Mouse (Mus musculus): ENCODE results near the gene Asb18. TPM values are rescaled to one million over a fixed set of nuclear protein-coding genes. Genes with fewer than 3 reads are reported as not detected.

Gene Asb18
- polyA plus RNA-seq, 1 experiment = not detected

- Histone ChIP-seq H3K27ac (replicated peaks; ENCODE audit: low read depth, low read length) (no peak overlapping the region), H3K4me1 (ENCODE audit: control insufficient read depth, insufficient read depth, insufficient read length, low read length) (peaks cover 10% of the 10 kb centered on the region; the same call in 1 of the 2 replicates), H3K4me3 (ENCODE audit: insufficient read depth, low read depth, low read length) (no peak overlapping the region)
Observed at GRCm38 (mm10) chr1:89932021-89932423, 82.4 kb downstream of the Asb18 start.

- H3K4me3 ChIP-seq (ENCODE audit: insufficient read depth, low read depth, low read length) = peak within 1 kb of the TSS; percentile 27
- H3K27ac ChIP-seq (replicated peaks; ENCODE audit: low read depth, low read length) = no peak within 1 kb of the TSS
- peaks cover 10% of the 10 kb centered on the region; the same call in 1 of the 2 replicates for H3K4me1 ChIP-seq (ENCODE audit: control insufficient read depth, insufficient read depth, insufficient read length, low read length)
Observed at GRCm38 (mm10) chr1:89931120-89931519, 83.3 kb downstream of the Asb18 start, which contains the start of gene Gbx2. TSS of gene Gbx2 (minus strand) at chr1:89931179.

GRCm38 (mm10) chr1:89930551-89930950 lies 83.9 kb downstream of the Asb18 start:
- peaks cover 8% of the 10 kb centered on the region; the same call in 1 of the 2 replicates for H3K4me1 ChIP-seq (ENCODE audit: control insufficient read depth, insufficient read depth, insufficient read length, low read length)
- H3K4me3 ChIP-seq (ENCODE audit: insufficient read depth, low read depth, low read length) = peak overlapping the region; percentile 27
- H3K27ac ChIP-seq (replicated peaks; ENCODE audit: low read depth, low read length) = no peak overlapping the region

GRCm38 (mm10) chr1:89929721-89930505 lies 84.6 kb downstream of the Asb18 start:
- Histone ChIP-seq H3K4me1 (ENCODE audit: control insufficient read depth, insufficient read depth, insufficient read length, low read length) (0 out of 2 replicates have a peak, but pooled peaks cover 7% of the 10 kb centered on the region), H3K4me3 (ENCODE audit: insufficient read depth, low read depth, low read length) (peak overlapping the region; percentile 27), H3K27ac (replicated peaks; ENCODE audit: low read depth, low read length) (no peak overlapping the region)

- peak overlapping the region; percentile 6; the same call in 1 of the 2 replicates for H3K4me3 ChIP-seq (ENCODE audit: insufficient read depth, low read depth, low read length)
- 0 out of 2 replicates have a peak, but pooled peaks cover 7% of the 10 kb centered on the region for H3K4me1 ChIP-seq (ENCODE audit: control insufficient read depth, insufficient read depth, insufficient read length, low read length)
- H3K27ac ChIP-seq (replicated peaks; ENCODE audit: low read depth, low read length) = no peak overlapping the region
Observed at GRCm38 (mm10) chr1:89929181-89929580, 85.3 kb downstream of the Asb18 start.

- Histone ChIP-seq H3K4me3 (ENCODE audit: insufficient read depth, low read depth, low read length) (0 out of 2 replicates have a peak overlapping the region, but pooled peaks have one; percentile 6), H3K27ac (replicated peaks; ENCODE audit: low read depth, low read length) (no peak overlapping the region)
Observed at GRCm38 (mm10) chr1:89928676-89929075, 85.8 kb downstream of the Asb18 start.

GRCm38 (mm10) chr1:89927061-89927661 lies 87.3 kb downstream of the Asb18 start:
- H3K4me3 ChIP-seq (ENCODE audit: insufficient read depth, low read depth, low read length) = peak overlapping the region; percentile 47

More at GRCm38 (mm10) chr1:89928676-89929075, 85.8 kb downstream of the Asb18 start:
- 0 out of 2 replicates have a peak, but pooled peaks cover 7% of the 10 kb centered on the region for H3K4me1 ChIP-seq (ENCODE audit: control insufficient read depth, insufficient read depth, insufficient read length, low read length)

GRCm38 (mm10) chr1:89926583-89927060 lies 87.8 kb downstream of the Asb18 start:
- Histone ChIP-seq H3K4me1 (ENCODE audit: control insufficient read depth, insufficient read depth, insufficient read length, low read length) (0 out of 2 replicates have a peak, but pooled peaks cover 7% of the 10 kb centered on the region), H3K4me3 (ENCODE audit: insufficient read depth, low read depth, low read length) (peak overlapping the region; percentile 47; the same call in 1 of the 2 replicates), H3K27ac (replicated peaks; ENCODE audit: low read depth, low read length) (no peak overlapping the region)

More at GRCm38 (mm10) chr1:89927061-89927661, 87.3 kb downstream of the Asb18 start:
- H3K4me1 ChIP-seq (ENCODE audit: control insufficient read depth, insufficient read depth, insufficient read length, low read length) = 0 out of 2 replicates have a peak, but pooled peaks cover 7% of the 10 kb centered on the region
- no peak overlapping the region for H3K27ac ChIP-seq (replicated peaks; ENCODE audit: low read depth, low read length)

GRCm38 (mm10) chr1:89925501-89926190 lies 88.8 kb downstream of the Asb18 start:
- Histone ChIP-seq H3K4me1 (ENCODE audit: control insufficient read depth, insufficient read depth, insufficient read length, low read length) (0 out of 2 replicates have a peak, but pooled peaks cover 4% of the 10 kb centered on the region), H3K4me3 (ENCODE audit: insufficient read depth, low read depth, low read length) (no peak overlapping the region), H3K27ac (replicated peaks; ENCODE audit: low read depth, low read length) (no peak overlapping the region)

- H3K4me3 ChIP-seq (ENCODE audit: insufficient read depth, low read depth, low read length) = no peak overlapping the region
- H3K4me1 ChIP-seq (ENCODE audit: control insufficient read depth, insufficient read depth, insufficient read length, low read length) = no peaks in the 10 kb centered on the region
- no peak overlapping the region for H3K27ac ChIP-seq (replicated peaks; ENCODE audit: low read depth, low read length)
Observed at GRCm38 (mm10) chr1:89923642-89924020, 90.8 kb downstream of the Asb18 start.

- Histone ChIP-seq H3K27ac (replicated peaks; ENCODE audit: low read depth, low read length) (no peak overlapping the region), H3K4me1 (ENCODE audit: control insufficient read depth, insufficient read depth, insufficient read length, low read length) (no peaks in the 10 kb centered on the region), H3K4me3 (ENCODE audit: insufficient read depth, low read depth, low read length) (no peak overlapping the region)
Observed at GRCm38 (mm10) chr1:89922883-89923641, 91.4 kb downstream of the Asb18 start.

GRCm38 (mm10) chr1:89922282-89922681 lies 92.2 kb downstream of the Asb18 start:
- H3K4me3 ChIP-seq (ENCODE audit: insufficient read depth, low read depth, low read length) = no peak overlapping the region
- H3K4me1 ChIP-seq (ENCODE audit: control insufficient read depth, insufficient read depth, insufficient read length, low read length) = no peaks in the 10 kb centered on the region
- no peak overlapping the region for H3K27ac ChIP-seq (replicated peaks; ENCODE audit: low read depth, low read length)

GRCm38 (mm10) chr1:89921806-89922205 lies 92.7 kb downstream of the Asb18 start:
- H3K4me3 ChIP-seq (ENCODE audit: insufficient read depth, low read depth, low read length) = no peak overlapping the region

GRCm38 (mm10) chr1:89919206-89919605 lies 95.3 kb downstream of the Asb18 start:
- H3K4me1 ChIP-seq (ENCODE audit: control insufficient read depth, insufficient read depth, insufficient read length, low read length) = no peaks in the 10 kb centered on the region
- no peak overlapping the region for H3K27ac ChIP-seq (replicated peaks; ENCODE audit: low read depth, low read length)
- no peak overlapping the region for H3K4me3 ChIP-seq (ENCODE audit: insufficient read depth, low read depth, low read length)

More at GRCm38 (mm10) chr1:89921806-89922205, 92.7 kb downstream of the Asb18 start:
- no peaks in the 10 kb centered on the region for H3K4me1 ChIP-seq (ENCODE audit: control insufficient read depth, insufficient read depth, insufficient read length, low read length)
- no peak overlapping the region for H3K27ac ChIP-seq (replicated peaks; ENCODE audit: low read depth, low read length)
